Mouse (Mus musculus) heart, adult 2 months (tissue): ENCODE measurements around the gene Col5a3. TPM values are rescaled to one million over a fixed set of nuclear protein-coding genes. Genes with fewer than 3 reads are reported as not detected.
A peak's percentile ranks its signal among the peaks of the same experiment; 100 is the strongest.

ENCODE experiments used
- DNase-seq, 2 experiments: peaks; one replicate each; pipeline ENCODE4 v3.0.0; 2021
- H3K27ac ChIP-seq: fragments of 200-600 bp; 2 replicates; pipeline ENCODE4 v1.8.1; 2022
- H3K27me3 ChIP-seq: fragments of 200-500 bp; 2 replicates; pipeline ENCODE4 v1.6.1; 2012; ENCODE audit warnings: mild to moderate bottlenecking, low read length, inconsistent platforms, mixed read lengths; ENCODE audit not compliant: control insufficient read depth, insufficient read depth
- H3K36me3 ChIP-seq: fragments of 200-500 bp; 2 replicates; pipeline ENCODE4 v1.6.1; 2012; ENCODE audit warnings: low read length, inconsistent platforms; ENCODE audit not compliant: control insufficient read depth, insufficient read depth
- H3K4me1 ChIP-seq: fragments of 200-500 bp; 2 replicates; pipeline ENCODE4 v1.6.1; 2011; ENCODE audit warnings: low read length; ENCODE audit not compliant: control insufficient read depth, insufficient read depth
- H3K4me3 ChIP-seq: fragments of 200-600 bp; 2 replicates; pipeline ENCODE4 v1.8.1; 2022
- H3K79me2 ChIP-seq: fragments of 200-500 bp; replicated peaks from 2 replicates; pipeline ENCODE4 v1.6.1; 2012; ENCODE audit warnings: mild to moderate bottlenecking, inconsistent platforms, low read length, moderate library complexity, mixed read lengths; ENCODE audit not compliant: control insufficient read depth, insufficient read depth
- H3K9ac ChIP-seq: fragments of 200-500 bp; 2 replicates; pipeline ENCODE4 v1.6.1; 2012; ENCODE audit warnings: low read depth, mild to moderate bottlenecking, control low read depth, inconsistent platforms, low read length, mixed read lengths
- CTCF ChIP-seq: fragments of 200-600 bp; IDR thresholded peaks from 2 replicates; pipeline ENCODE4 v1.8.1; 2022; ENCODE audit warnings: antibody characterized with exemption, mild to moderate bottlenecking, moderate library complexity
- EP300 ChIP-seq: fragments of 200-500 bp; IDR thresholded peaks from 2 replicates; pipeline ENCODE4 v1.6.1; 2011; ENCODE audit warnings: low read depth, low read length, control low read depth; ENCODE audit not compliant: insufficient read depth
- POLR2A ChIP-seq: fragments of 200-500 bp; IDR thresholded peaks from 2 replicates; pipeline ENCODE4 v1.6.1; 2011; ENCODE audit warnings: mild to moderate bottlenecking, low read depth, low read length, control low read depth; ENCODE audit not compliant: insufficient read depth
- WGBS: fragments of 180-500 bp; shearing (Covaris S2); methylation state at CpG from one replicate; pipeline ENCODE4 v1.1.7; 2018; 5-methylcytosine and 5-hydroxymethylcytosine counted together
- intact Hi-C: fragments of 180-260 bp; cut with DNase I; formaldehyde crosslinking; loops from one replicate; pipeline ENCODE4 v1.15.1; 2025
- polyA plus RNA-seq: library from polyadenylated mRNA; depleted of rRNA; stranded (reverse); fragments of >200 nt; gene quantifications from 2 replicates; pipeline ENCODE4 v1.2.3, GENCODE M21; 2012; rRNA removed
- total RNA-seq, 2 experiments: library from RNA; stranded (reverse); gene quantifications; 2 replicates each; pipeline ENCODE4 v1.2.3; 2021

Col5a3 gene
- total and polyA plus RNA-seq, 3 experiments = 7.0 to 19.7 (median 11.6) TPM

GRCm38 (mm10) chr9:20726134-20726858, 88.6 kb downstream of the Col5a3 start:
- H3K27ac ChIP-seq = no peak overlapping the region
- H3K79me2 ChIP-seq = no peaks in the 10 kb centered on the region
- 4% methylated on average over 42 of the region's 42 CpGs for WGBS
- no peak for DNase-seq
- no peak overlapping the region for H3K9ac ChIP-seq
- peaks cover 12% of the 10 kb centered on the region for H3K27me3 ChIP-seq
- intact Hi-C loops = loop anchor here (5.0 to 10.0 kb wide), 2 partner anchors 64 to 261 kb away; partner anchors contain the start of gene Zfp26
- no peaks in the 10 kb centered on the region for H3K36me3 ChIP-seq
- peak overlapping the region; percentile 58 for H3K4me3 ChIP-seq
- TF ChIP-seq CTCF (no peak), EP300 (no peak), POLR2A (no peak)
- H3K4me1 ChIP-seq = no peaks in the 10 kb centered on the region

- intact Hi-C loops = loop anchor here (10.0 kb wide), 1 partner anchor 257 kb away; the partner anchor contains the start of gene Zfp26
- WGBS = 34% methylated on average over 2 of the region's 2 CpGs
- TF ChIP-seq EP300 (no peak), CTCF (no peak)
Observed at GRCm38 (mm10) chr9:20721582-20721981, 93.3 kb downstream of the Col5a3 start.

More at GRCm38 (mm10) chr9:20721582-20721981, 93.3 kb downstream of the Col5a3 start:
- no peak overlapping the region for H3K4me3 ChIP-seq
- no peaks in the 10 kb centered on the region for H3K4me1 ChIP-seq
- no peak for DNase-seq
- no peak overlapping the region for H3K9ac ChIP-seq
- no peaks in the 10 kb centered on the region for H3K36me3 ChIP-seq
- H3K27ac ChIP-seq = no peak overlapping the region
- H3K79me2 ChIP-seq = no peaks in the 10 kb centered on the region
- peaks cover 9% of the 10 kb centered on the region for H3K27me3 ChIP-seq

Other genes with a start within 250 kb of the Col5a3 start
- gene Zfp846, start 233.8 kb downstream of the Col5a3 start, total RNA-seq = 1 to 10 TPM; 4.7 to 5.1 TPM
- 1.4 and 3.5 TPM in 2 replicates for gene Zfp846, start 233.8 kb downstream of the Col5a3 start, polyA plus RNA-seq
- gene Ubl5, start 172.2 kb downstream of the Col5a3 start, total RNA-seq = 100 to 1,000 TPM; 233 to 269 TPM
- gene Ubl5, start 172.2 kb downstream of the Col5a3 start, polyA plus RNA-seq = 275 and 362 TPM in 2 replicates
- gene Fbxl12, start 170.3 kb downstream of the Col5a3 start, total RNA-seq = 10 to 100 TPM in 1 of 2 experiments, 1 to 10 TPM in 1; 8.8 to 10.3 TPM
- gene Fbxl12, start 170.3 kb downstream of the Col5a3 start, polyA plus RNA-seq = 16.6 and 17.9 TPM in 2 replicates
- gene Pin1, start 163.0 kb downstream of the Col5a3 start, total RNA-seq = 10 to 100 TPM; 17.8 to 18.6 TPM
- gene Pin1, start 163.0 kb downstream of the Col5a3 start, polyA plus RNA-seq = 18.8 and 20.8 TPM in 2 replicates
- gene Olfm2, start 68.7 kb downstream of the Col5a3 start, total RNA-seq = under 1 TPM in 1 of 2 experiments, not detected in 1; 0.13 TPM
- gene Olfm2, start 68.7 kb downstream of the Col5a3 start, polyA plus RNA-seq = 0.31 and 0.38 TPM in 2 replicates
- not detected for gene Rdh8, start 3.4 kb upstream of the Col5a3 start, total RNA-seq
- gene Rdh8, start 3.4 kb upstream of the Col5a3 start, polyA plus RNA-seq = not detected in 2 replicates
- 1 to 10 TPM; 3.9 to 4.3 TPM for gene A230050P20Rik, start 53.6 kb upstream of the Col5a3 start, total RNA-seq
- 16.4 and 21.2 TPM in 2 replicates for gene A230050P20Rik, start 53.6 kb upstream of the Col5a3 start, polyA plus RNA-seq
- gene Angptl6, start 64.7 kb upstream of the Col5a3 start, total RNA-seq = 1 to 10 TPM; 3.9 to 4.0 TPM
- gene Angptl6, start 64.7 kb upstream of the Col5a3 start, polyA plus RNA-seq = 4.0 and 5.4 TPM in 2 replicates
- gene Ppan, start 73.1 kb upstream of the Col5a3 start, total RNA-seq = 1 to 10 TPM; 5.9 to 6.7 TPM
- gene Ppan, start 73.1 kb upstream of the Col5a3 start, polyA plus RNA-seq = 11.9 and 18.8 TPM in 2 replicates
- gene Eif3g, start 83.6 kb upstream of the Col5a3 start, total RNA-seq = 100 to 1,000 TPM; 101 to 113 TPM
- gene Eif3g, start 83.6 kb upstream of the Col5a3 start, polyA plus RNA-seq = 69.6 and 69.9 TPM in 2 replicates
- 10 to 100 TPM; 11.1 to 11.6 TPM for gene Dnmt1, start 144.8 kb upstream of the Col5a3 start, total RNA-seq
- gene Dnmt1, start 144.8 kb upstream of the Col5a3 start, polyA plus RNA-seq = 9.1 and 11.7 TPM in 2 replicates
- 1 to 10 TPM; 2.8 to 3.2 TPM for gene S1pr2, start 161.7 kb upstream of the Col5a3 start, total RNA-seq
- gene S1pr2, start 161.7 kb upstream of the Col5a3 start, polyA plus RNA-seq = 4.2 and 6.1 TPM in 2 replicates
- 100 to 1,000 TPM; 124 to 130 TPM for gene Mrpl4, start 187.7 kb upstream of the Col5a3 start, total RNA-seq
- 173 and 226 TPM in 2 replicates for gene Mrpl4, start 187.7 kb upstream of the Col5a3 start, polyA plus RNA-seq
- gene Icam1, start 200.9 kb upstream of the Col5a3 start, total RNA-seq = 1 to 10 TPM; 7.6 to 9.2 TPM
- gene Icam1, start 200.9 kb upstream of the Col5a3 start, polyA plus RNA-seq = 12.4 and 15.3 TPM in 2 replicates
- 1 to 10 TPM in 1 of 2 experiments, under 1 TPM in 1; 0.84 to 1.0 TPM for gene Icam4, start 214.3 kb upstream of the Col5a3 start, total RNA-seq
- 0.70 and 1.4 TPM in 2 replicates for gene Icam4, start 214.3 kb upstream of the Col5a3 start, polyA plus RNA-seq
- gene Icam5, start 217.0 kb upstream of the Col5a3 start, total RNA-seq = not detected
- 0.06 and 0.08 TPM in 2 replicates for gene Icam5, start 217.0 kb upstream of the Col5a3 start, polyA plus RNA-seq